Mouse (Mus musculus) embryonic fibroblast, embryonic 13.5 days (primary cell): ENCODE results near the gene Arpc2. TPM values are rescaled to one million over a fixed set of nuclear protein-coding genes. Genes with fewer than 3 reads are reported as not detected.

Experiments
- H3K27ac ChIP-seq: 2 replicates; pipeline ENCODE4 v1.5.1; 2012; ENCODE audit warnings: low read length, control low read depth, inconsistent platforms; ENCODE audit not compliant: insufficient read depth
- H3K4me1 ChIP-seq: 2 replicates; pipeline ENCODE4 v1.6.1; 2011; ENCODE audit warnings: low read length; ENCODE audit not compliant: control insufficient read depth, insufficient read depth
- H3K4me3 ChIP-seq: 2 replicates; pipeline ENCODE4 v1.5.1; 2011; ENCODE audit warnings: mild to moderate bottlenecking, control low read depth, low read length; ENCODE audit not compliant: insufficient read depth
- CTCF ChIP-seq: IDR thresholded peaks from 2 replicates; pipeline ENCODE4 v1.5.1; 2011; ENCODE audit warnings: mild to moderate bottlenecking, control low read depth, low read length, moderate library complexity, borderline replicate concordance; ENCODE audit not compliant: insufficient read depth
- POLR2A ChIP-seq: IDR thresholded peaks from 2 replicates; pipeline ENCODE4 v1.6.1; 2011; ENCODE audit warnings: low read depth, mild to moderate bottlenecking, control low read depth, low read length, moderate library complexity
- polyA plus RNA-seq: library from polyadenylated mRNA; stranded (reverse); fragments of >200 nt; gene quantifications from 2 replicates; pipeline ENCODE4 v1.2.4, GENCODE M21; 2011; ENCODE audit warnings: low read depth; ENCODE audit not compliant: missing spikeins, insufficient read length

Gene Arpc2
- polyA plus RNA-seq, 1 experiment = 446 TPM

GRCm38 (mm10) chr1:74256782-74257181 lies 20.9 kb downstream of the Arpc2 start:
- TF ChIP-seq CTCF (no peak), POLR2A (no peak)
- Histone ChIP-seq H3K4me1 (no peaks in the 10 kb centered on the region), H3K27ac (no peak overlapping the region), H3K4me3 (no peak overlapping the region)

GRCm38 (mm10) chr1:74262510-74262909 lies 26.6 kb downstream of the Arpc2 start:
- H3K27ac ChIP-seq = no peak overlapping the region
- TF ChIP-seq CTCF = no peak
- no peak for TF ChIP-seq POLR2A
- no peak overlapping the region for H3K4me3 ChIP-seq
- H3K4me1 ChIP-seq = no peaks in the 10 kb centered on the region

DNA sequence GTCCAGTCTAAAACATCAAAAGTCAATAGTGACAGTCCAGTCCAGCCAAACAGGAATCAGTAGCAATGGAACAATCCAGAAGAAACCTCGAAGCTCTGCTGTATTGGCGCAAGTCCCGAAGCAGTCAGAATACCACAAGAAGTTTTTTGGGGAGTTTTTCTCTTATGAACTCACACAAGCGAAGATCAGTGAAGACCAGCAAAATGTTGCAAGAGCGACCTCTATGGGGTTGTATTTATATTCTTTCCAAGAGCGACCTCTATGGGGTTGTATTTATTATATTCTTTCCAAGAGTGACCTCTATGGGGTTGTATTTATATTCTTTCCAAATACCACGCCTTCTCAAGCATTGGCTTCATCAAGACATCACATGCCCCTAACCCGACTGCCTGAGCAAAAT lies 32.9 kb downstream of the Arpc2 start:
- H3K4me3 ChIP-seq = no peak overlapping the region
- TF ChIP-seq POLR2A (no peak), CTCF (no peak)
- H3K27ac ChIP-seq = no peak overlapping the region
- H3K4me1 ChIP-seq = no peaks in the 10 kb centered on the region; the same call in 1 of the 2 replicates

GRCm38 (mm10) chr1:74271659-74272058 lies 35.8 kb downstream of the Arpc2 start:
- Histone ChIP-seq H3K27ac (no peak overlapping the region), H3K4me1 (peaks cover 2% of the 10 kb centered on the region; the same call in 1 of the 2 replicates), H3K4me3 (no peak overlapping the region)
- no peak for TF ChIP-seq CTCF
- TF ChIP-seq POLR2A = no peak

- no peak for TF ChIP-seq POLR2A
- no peak for TF ChIP-seq CTCF
- H3K27ac ChIP-seq = peak overlapping the region; percentile 13
- H3K4me1 ChIP-seq = 0 out of 2 replicates have a peak, but pooled peaks cover 2% of the 10 kb centered on the region
- no peak overlapping the region for H3K4me3 ChIP-seq
Observed at GRCm38 (mm10) chr1:74275015-74275414, 39.1 kb downstream of the Arpc2 start.

DNA sequence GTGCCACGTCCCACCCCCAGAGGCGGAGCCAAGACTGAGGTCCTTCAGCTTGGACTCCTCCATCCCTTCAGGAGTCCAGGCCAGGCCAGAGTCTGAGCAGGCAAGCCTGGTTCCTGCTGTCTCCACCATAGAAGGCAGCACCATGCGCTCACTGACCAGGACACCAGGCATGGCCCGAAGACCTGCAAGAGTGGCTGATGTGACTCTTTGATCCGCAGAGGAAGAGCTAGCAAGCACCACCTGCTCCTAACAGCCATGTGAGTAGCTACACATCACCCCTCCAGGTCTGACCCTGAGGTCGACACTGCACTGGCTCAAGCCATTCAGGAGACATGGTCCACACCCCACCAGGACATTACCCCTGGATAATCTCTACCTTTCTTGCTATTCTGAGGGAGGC lies 41.2 kb downstream of the Arpc2 start:
- H3K4me1 ChIP-seq = 0 out of 2 replicates have a peak, but pooled peaks cover 2% of the 10 kb centered on the region
- TF ChIP-seq CTCF (no peak), POLR2A (no peak)
- H3K27ac ChIP-seq = no peak overlapping the region
- no peak overlapping the region for H3K4me3 ChIP-seq

- no peak overlapping the region for H3K27ac ChIP-seq
- TF ChIP-seq CTCF = no peak
- TF ChIP-seq POLR2A = no peak
- peaks cover 3% of the 10 kb centered on the region; the same call in 1 of the 2 replicates for H3K4me1 ChIP-seq
- no peak overlapping the region for H3K4me3 ChIP-seq
Observed at GRCm38 (mm10) chr1:74277883-74278537, 42.1 kb downstream of the Arpc2 start.

DNA sequence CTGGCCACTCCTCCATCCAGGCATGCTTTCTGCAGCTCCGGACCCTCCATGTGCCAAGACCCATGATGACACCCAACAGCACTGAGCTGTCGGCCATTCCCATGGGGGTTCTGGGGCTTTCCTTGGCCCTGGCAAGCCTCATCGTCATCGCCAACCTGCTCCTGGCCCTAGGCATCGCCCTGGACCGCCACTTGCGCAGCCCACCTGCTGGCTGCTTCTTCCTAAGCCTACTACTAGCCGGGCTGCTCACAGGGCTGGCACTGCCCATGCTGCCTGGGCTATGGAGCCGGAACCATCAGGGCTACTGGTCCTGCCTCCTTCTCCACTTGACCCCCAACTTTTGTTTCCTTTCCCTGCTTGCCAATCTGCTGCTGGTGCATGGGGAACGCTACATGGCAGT lies 42.7 kb downstream of the Arpc2 start, which contains the start of gene Gpbar1:
TSS of gene Gpbar1 (plus strand) at position 13 of the 400 bp plus-strand sequence.
- TF ChIP-seq CTCF (no peak), POLR2A (no peak)
- H3K4me3 ChIP-seq = no peak within 1 kb of the TSS
- H3K4me1 ChIP-seq = peaks cover 4% of the 10 kb centered on the region; the same call in 1 of the 2 replicates
- H3K27ac ChIP-seq = no peak within 1 kb of the TSS

GRCm38 (mm10) chr1:74278988-74279387 lies 43.1 kb downstream of the Arpc2 start:
- peaks cover 4% of the 10 kb centered on the region; the same call in 1 of the 2 replicates for H3K4me1 ChIP-seq
- TF ChIP-seq POLR2A (no peak), CTCF (no peak)
- no peak overlapping the region for H3K27ac ChIP-seq
- no peak overlapping the region for H3K4me3 ChIP-seq

DNA sequence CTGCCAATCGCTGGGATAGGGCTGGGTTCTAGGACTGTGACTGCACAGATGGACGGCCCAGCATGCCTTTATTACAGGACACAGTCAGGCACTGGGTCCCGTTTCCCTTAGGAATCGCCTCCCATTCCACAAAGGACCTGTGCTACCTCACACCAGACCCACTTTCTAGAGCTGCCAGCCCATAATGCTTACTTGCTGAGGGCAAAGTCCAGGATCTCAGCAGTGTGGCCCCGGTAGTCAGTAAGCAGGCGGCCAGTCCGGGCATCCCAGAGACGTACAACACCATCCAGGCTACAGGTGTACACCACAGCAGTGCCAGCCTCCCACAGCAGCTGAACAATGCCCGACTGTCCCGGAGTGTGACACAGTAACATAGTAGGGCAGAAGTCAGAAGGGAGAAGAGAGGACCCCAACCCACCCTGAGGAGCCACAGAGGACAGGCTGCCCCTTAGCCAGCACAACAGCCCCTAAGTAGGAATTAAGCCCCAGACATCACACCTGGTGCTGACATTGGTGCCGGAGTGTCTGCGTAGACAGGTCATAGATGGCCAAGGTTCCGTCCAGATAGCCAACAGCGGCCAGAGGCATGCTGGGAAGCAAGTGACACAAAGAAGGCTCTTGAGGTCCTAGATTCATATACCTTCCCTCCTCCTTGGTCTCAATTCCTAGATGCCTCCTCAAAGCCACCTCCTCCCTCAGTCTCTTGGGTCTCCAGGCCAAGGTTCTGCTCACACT lies 44.9 kb downstream of the Arpc2 start:
- H3K4me3 ChIP-seq = no peak overlapping the region
- TF ChIP-seq POLR2A = no peak
- no peak for TF ChIP-seq CTCF
- no peak overlapping the region for H3K27ac ChIP-seq
- H3K4me1 ChIP-seq = peaks cover 2% of the 10 kb centered on the region
